Mouse (Mus musculus) heart, embryonic 11.5 days (tissue): ENCODE results near the gene Usp35. TPM values are rescaled to one million over a fixed set of nuclear protein-coding genes. Genes with fewer than 3 reads are reported as not detected.

Experiments used
- ATAC-seq: fragments of 200-750 bp; cut with Nextera tagmentation; replicated peaks from 2 replicates; pipeline ENCODE4 v1.8.0; 2017; ENCODE audit warnings: moderate library complexity; ENCODE audit not compliant: insufficient number of reproducible peaks, low FRiP score, low TSS enrichment
- H3K27ac ChIP-seq: fragments of 300-500 bp; sonication (generic); 2 replicates; pipeline ENCODE4 v1.5.1; 2014; ENCODE audit warnings: mild to moderate bottlenecking, low read depth, low read length
- H3K27me3 ChIP-seq: fragments of 300-500 bp; sonication (generic); 2 replicates; pipeline ENCODE4 v1.6.1; 2014; ENCODE audit warnings: mild to moderate bottlenecking, low read length, mixed read lengths; ENCODE audit not compliant: control insufficient read depth, insufficient read depth
- H3K36me3 ChIP-seq: fragments of 300-500 bp; sonication (generic); 2 replicates; pipeline ENCODE4 v1.6.1; 2014; ENCODE audit warnings: mild to moderate bottlenecking, low read length, moderate library complexity, mixed read lengths; ENCODE audit not compliant: control insufficient read depth, insufficient read depth
- H3K4me1 ChIP-seq: fragments of 300-500 bp; sonication (generic); 2 replicates; pipeline ENCODE4 v1.6.1; 2014; ENCODE audit warnings: low read length; ENCODE audit not compliant: control insufficient read depth, insufficient read depth
- H3K4me2 ChIP-seq: fragments of 300-500 bp; sonication (generic); 2 replicates; pipeline ENCODE4 v1.6.1; 2014; ENCODE audit warnings: mild to moderate bottlenecking, moderate library complexity
- H3K4me3 ChIP-seq: fragments of 300-500 bp; sonication (generic); 2 replicates; pipeline ENCODE4 v1.5.1; 2014; ENCODE audit warnings: low read depth, low read length
- H3K9ac ChIP-seq: fragments of 300-500 bp; sonication (generic); 2 replicates; pipeline ENCODE4 v1.6.1; 2014; ENCODE audit warnings: mild to moderate bottlenecking, low read depth, low read length, moderate library complexity
- H3K9me3 ChIP-seq: fragments of 300-500 bp; sonication (generic); replicated peaks from 2 replicates; pipeline ENCODE4 v1.6.1; 2016; ENCODE audit warnings: low read length; ENCODE audit not compliant: control insufficient read depth
- WGBS: fragments of 180-500 bp; shearing (Covaris S2); extraction: QIAGEN DNeasy Blood & Tissue Kit; methylation state at CpG from one replicate; pipeline ENCODE4 v1.1.7; 2014; ENCODE audit not compliant: insufficient replicate concordance; 5-methylcytosine and 5-hydroxymethylcytosine counted together
- polyA plus RNA-seq: library from polyadenylated mRNA; unstranded; fragments of >200 nt; fragmentation: Nextera tagmentation; extraction: Ambion mirVana; gene quantifications from 2 replicates; pipeline ENCODE4 v1.2.1, GENCODE M21; 2014

Usp35 gene
- polyA plus RNA-seq, 1 experiment from 2014 or later = 1.7 TPM

GRCm38 (mm10) chr7:97360166-97360565 lies 28.3 kb upstream of the Usp35 start:
- H3K4me3 ChIP-seq = no peak overlapping the region
- H3K27ac ChIP-seq = no peak overlapping the region
- H3K9ac ChIP-seq = no peak overlapping the region
- no peak for ATAC-seq
- no peaks in the 10 kb centered on the region for H3K36me3 ChIP-seq
- no peak overlapping the region for H3K4me2 ChIP-seq
- H3K27me3 ChIP-seq = no peaks in the 10 kb centered on the region
- H3K9me3 ChIP-seq = no peaks in the 10 kb centered on the region
- H3K4me1 ChIP-seq = peaks cover 5% of the 10 kb centered on the region; the same call in 1 of the 2 replicates
- 64% methylated on average over 5 of the region's 5 CpGs for WGBS

GRCm38 (mm10) chr7:97358347-97358746 lies 26.5 kb upstream of the Usp35 start:
- Histone ChIP-seq H3K27me3 (no peaks in the 10 kb centered on the region), H3K27ac (no peak overlapping the region), H3K9me3 (no peaks in the 10 kb centered on the region), H3K4me3 (no peak overlapping the region), H3K4me2 (no peak overlapping the region), H3K4me1 (peaks cover 8% of the 10 kb centered on the region; the same call in 1 of the 2 replicates), H3K9ac (no peak overlapping the region), H3K36me3 (no peaks in the 10 kb centered on the region)
- 81% methylated on average over 4 of the region's 4 CpGs for WGBS
- no peak for ATAC-seq

GRCm38 (mm10) chr7:97357840-97358239 lies 26.0 kb upstream of the Usp35 start:
- WGBS = 72% methylated on average over 3 of the region's 3 CpGs
- H3K4me2 ChIP-seq = no peak overlapping the region
- no peak overlapping the region for H3K27ac ChIP-seq
- no peak overlapping the region for H3K9ac ChIP-seq
- no peaks in the 10 kb centered on the region for H3K27me3 ChIP-seq
- no peak for ATAC-seq
- no peak overlapping the region for H3K4me3 ChIP-seq
- peaks cover 8% of the 10 kb centered on the region; the same call in 1 of the 2 replicates for H3K4me1 ChIP-seq
- no peaks in the 10 kb centered on the region for H3K9me3 ChIP-seq
- H3K36me3 ChIP-seq = no peaks in the 10 kb centered on the region

- no peaks in the 10 kb centered on the region for H3K9me3 ChIP-seq
- H3K27ac ChIP-seq = no peak overlapping the region
- no peak for ATAC-seq
Observed at GRCm38 (mm10) chr7:97356875-97357276, 25.1 kb upstream of the Usp35 start.

GRCm38 (mm10) chr7:97356253-97356652 lies 24.4 kb upstream of the Usp35 start:
- no peaks in the 10 kb centered on the region for H3K36me3 ChIP-seq
- H3K9me3 ChIP-seq = no peaks in the 10 kb centered on the region
- no peak for ATAC-seq
- H3K9ac ChIP-seq = no peak overlapping the region
- H3K4me3 ChIP-seq = no peak overlapping the region
- WGBS = 72% methylated on average over 5 of the region's 5 CpGs
- no peaks in the 10 kb centered on the region for H3K27me3 ChIP-seq
- peaks cover 8% of the 10 kb centered on the region; the same call in 1 of the 2 replicates for H3K4me1 ChIP-seq
- no peak overlapping the region for H3K4me2 ChIP-seq
- no peak overlapping the region for H3K27ac ChIP-seq

More at GRCm38 (mm10) chr7:97356875-97357276, 25.1 kb upstream of the Usp35 start:
- no peak overlapping the region for H3K4me2 ChIP-seq
- H3K4me3 ChIP-seq = no peak overlapping the region
- H3K36me3 ChIP-seq = no peaks in the 10 kb centered on the region
- H3K9ac ChIP-seq = no peak overlapping the region
- H3K4me1 ChIP-seq = peaks cover 8% of the 10 kb centered on the region; the same call in 1 of the 2 replicates
- H3K27me3 ChIP-seq = no peaks in the 10 kb centered on the region
- 76% methylated on average over 5 of the region's 5 CpGs for WGBS

GRCm38 (mm10) chr7:97355068-97355841 lies 23.4 kb upstream of the Usp35 start:
- Histone ChIP-seq H3K36me3 (no peaks in the 10 kb centered on the region), H3K4me3 (no peak overlapping the region), H3K9ac (no peak overlapping the region), H3K4me2 (peak overlapping the region; percentile 38), H3K4me1 (peaks cover 8% of the 10 kb centered on the region; the same call in 1 of the 2 replicates), H3K27ac (peak overlapping the region; percentile 46; the same call in 1 of the 2 replicates), H3K9me3 (no peaks in the 10 kb centered on the region), H3K27me3 (no peaks in the 10 kb centered on the region)
- no peak for ATAC-seq
- WGBS = 25% methylated on average over 13 of the region's 13 CpGs

GRCm38 (mm10) chr7:97353356-97353755 lies 21.5 kb upstream of the Usp35 start:
- Histone ChIP-seq H3K36me3 (no peaks in the 10 kb centered on the region; the same call in 1 of the 2 replicates), H3K9ac (no peak overlapping the region), H3K27me3 (no peaks in the 10 kb centered on the region), H3K4me3 (no peak overlapping the region), H3K27ac (no peak overlapping the region), H3K4me2 (no peak overlapping the region), H3K9me3 (no peaks in the 10 kb centered on the region), H3K4me1 (peaks cover 8% of the 10 kb centered on the region; the same call in 1 of the 2 replicates)
- 85% methylated on average over 6 of the region's 6 CpGs for WGBS
- ATAC-seq = no peak

GRCm38 (mm10) chr7:97351792-97352513 lies 20.1 kb upstream of the Usp35 start:
- ATAC-seq = no peak
- H3K9me3 ChIP-seq = no peaks in the 10 kb centered on the region
- peaks cover 8% of the 10 kb centered on the region; the same call in 1 of the 2 replicates for H3K4me1 ChIP-seq
- 79% methylated on average over 11 of the region's 11 CpGs for WGBS
- H3K4me2 ChIP-seq = no peak overlapping the region
- peaks cover 3% of the 10 kb centered on the region for H3K36me3 ChIP-seq
- no peak overlapping the region for H3K9ac ChIP-seq
- no peak overlapping the region for H3K4me3 ChIP-seq
- H3K27me3 ChIP-seq = no peaks in the 10 kb centered on the region
- no peak overlapping the region for H3K27ac ChIP-seq
